Mouse (Mus musculus) G1E (cell line): ENCODE data around the gene Anks6.

Experiments
- CTCF ChIP-seq: IDR thresholded peaks from 2 replicates; pipeline ENCODE4 v1.5.1; 2012; ENCODE audit warnings: low read depth, low read length, inconsistent platforms, mixed read lengths
- GATA1 ChIP-seq: IDR thresholded peaks from 2 replicates; pipeline ENCODE4 v1.6.1; 2012; ENCODE audit warnings: borderline replicate concordance, low read length, inconsistent platforms, mixed read lengths

GRCm38 (mm10) chr4:46976671-46977071, 80.6 kb downstream of the Anks6 start:
- no peak for TF ChIP-seq CTCF
- no peak for TF ChIP-seq GATA1
